Mouse (Mus musculus): ENCODE results near the gene Aftph. TPM values are rescaled to one million over a fixed set of nuclear protein-coding genes. Genes with fewer than 3 reads are reported as not detected.
A peak's percentile ranks its signal among the peaks of the same experiment; 100 is the strongest.
"Not testable (repeated sequence)": the region's sequence is repeated elsewhere in the genome, so short reads cannot be mapped to it uniquely, and the experiment has no call there.

Gene Aftph
- polyA plus RNA-seq, 1 experiment from 2014 or later = 18.6 TPM

DNA sequence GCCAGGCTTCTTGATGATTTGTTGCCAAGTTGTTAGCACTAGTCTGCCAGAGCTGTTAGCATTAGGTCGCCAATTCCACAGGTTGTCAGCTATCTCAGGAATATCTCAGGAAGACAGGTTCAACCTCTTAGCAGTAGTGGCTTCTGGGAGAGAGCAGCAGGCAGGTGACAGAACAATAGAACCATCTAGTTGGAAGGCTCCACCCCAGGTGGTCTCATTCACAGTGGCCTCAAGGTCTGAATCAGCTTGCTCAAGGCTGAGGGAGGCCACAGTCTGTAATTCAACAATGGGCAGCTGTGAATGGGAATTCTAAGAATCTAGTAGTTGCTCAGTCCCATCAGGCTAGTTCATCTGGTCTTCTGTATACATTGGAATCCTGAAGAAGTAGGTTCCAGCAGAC, 31.3 kb upstream of the Aftph start:
- DNase-seq (ENCODE audit: low spot score) = no peak
- Histone ChIP-seq H3K27ac (replicated peaks) (no peak overlapping the region), H3K9me3 (no peaks in the 10 kb centered on the region), H3K27me3 (replicated peaks; ENCODE audit: low read depth, poor library complexity, severe bottlenecking) (no peaks in the 10 kb centered on the region), H3K4me3 (no peak overlapping the region), H3K36me3 (replicated peaks) (no peaks in the 10 kb centered on the region), H3K4me1 (no peaks in the 10 kb centered on the region)
- WGBS = 64% methylated on average over 1 of the region's 1 CpGs

GRCm38 (mm10) chr11:20771827-20772226, 30.4 kb upstream of the Aftph start:
- not testable (repeated sequence) for H3K27ac ChIP-seq (replicated peaks); H3K27me3 ChIP-seq (replicated peaks; ENCODE audit: low read depth, poor library complexity, severe bottlenecking); H3K9me3 ChIP-seq; DNase-seq (ENCODE audit: low spot score); H3K4me3 ChIP-seq; H3K36me3 ChIP-seq (replicated peaks); H3K4me1 ChIP-seq
- WGBS = 89% methylated on average over 9 of the region's 9 CpGs

DNA sequence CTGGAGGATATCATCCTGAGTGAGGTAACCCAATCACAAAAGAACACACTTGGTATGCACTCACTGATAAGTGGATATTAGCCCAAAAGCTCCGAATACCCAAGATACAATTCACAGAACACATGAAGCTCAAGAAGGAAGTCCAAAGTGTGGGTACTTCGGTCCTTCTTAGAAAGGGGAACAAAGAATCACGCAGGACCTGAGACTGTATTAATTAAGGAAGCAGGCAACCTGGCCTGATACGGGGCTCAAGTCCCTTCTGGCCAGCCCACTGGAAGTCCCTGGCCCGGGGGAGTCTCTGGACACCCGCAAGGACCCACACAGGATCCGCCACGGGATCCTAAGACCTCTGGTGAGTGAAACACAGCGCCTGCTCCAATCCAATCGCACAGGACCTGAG, 20.6 kb upstream of the Aftph start:
- not testable (repeated sequence) for H3K27me3 ChIP-seq (replicated peaks; ENCODE audit: low read depth, poor library complexity, severe bottlenecking); H3K36me3 ChIP-seq (replicated peaks); DNase-seq (ENCODE audit: low spot score); H3K4me3 ChIP-seq; H3K27ac ChIP-seq (replicated peaks); H3K4me1 ChIP-seq; H3K9me3 ChIP-seq
- 92% methylated on average over 10 of the region's 10 CpGs for WGBS

- Histone ChIP-seq H3K4me1 (no peaks in the 10 kb centered on the region), H3K27ac (replicated peaks) (no peak overlapping the region), H3K27me3 (replicated peaks; ENCODE audit: low read depth, poor library complexity, severe bottlenecking) (no peaks in the 10 kb centered on the region), H3K36me3 (replicated peaks) (no peaks in the 10 kb centered on the region), H3K4me3 (no peak overlapping the region), H3K9me3 (peaks cover 15% of the 10 kb centered on the region)
- 84% methylated on average over 2 of the region's 2 CpGs for WGBS
- DNase-seq (ENCODE audit: low spot score) = no peak
These were observed 9.2 kb upstream of the Aftph start for GRCm38 (mm10) chr11:20750573-20750972.

- Histone ChIP-seq H3K27me3 (replicated peaks; ENCODE audit: low read depth, poor library complexity, severe bottlenecking) (no peaks in the 10 kb centered on the region), H3K9me3 (no peaks in the 10 kb centered on the region), H3K4me3 (no peak overlapping the region), H3K27ac (replicated peaks) (no peak overlapping the region), H3K4me1 (peaks cover 10% of the 10 kb centered on the region), H3K36me3 (replicated peaks) (no peaks in the 10 kb centered on the region)
- DNase-seq (ENCODE audit: low spot score) = no peak
These were observed 2.0 kb upstream of the Aftph start for GRCm38 (mm10) chr11:20743353-20743752.

DNA sequence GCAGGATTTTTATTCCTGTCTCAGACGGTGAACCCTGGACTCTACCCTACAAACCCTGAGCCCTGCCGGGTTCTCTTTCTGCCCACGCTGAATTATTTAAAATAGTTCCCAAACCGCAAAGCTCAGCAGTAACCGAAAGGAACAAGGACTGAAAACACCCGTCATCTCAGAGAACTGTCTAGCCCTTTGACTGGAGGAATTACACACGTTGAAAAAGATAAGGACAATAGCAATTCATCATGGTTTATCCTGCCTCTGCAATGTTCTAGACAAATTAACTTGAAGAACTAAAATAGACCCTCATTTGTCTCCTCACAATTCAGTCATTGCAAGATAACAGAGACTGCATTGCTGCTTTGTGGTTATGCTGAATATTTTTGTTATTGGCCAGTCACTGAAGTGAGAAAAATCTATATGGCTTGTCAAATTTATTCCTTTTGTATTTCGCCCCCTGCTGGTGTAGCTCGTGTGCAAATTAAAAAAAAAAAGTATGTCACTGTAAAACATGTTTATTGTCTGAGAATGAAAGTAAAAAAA, 1.0 kb upstream of the Aftph start:
- no peaks in the 10 kb centered on the region for H3K36me3 ChIP-seq (replicated peaks)
- under 1% methylated on average over 9 of the region's 9 CpGs for WGBS
- peak overlapping the region; percentile 97 for H3K4me3 ChIP-seq
- peaks cover 10% of the 10 kb centered on the region for H3K4me1 ChIP-seq
- no peaks in the 10 kb centered on the region for H3K9me3 ChIP-seq
- no peaks in the 10 kb centered on the region for H3K27me3 ChIP-seq (replicated peaks; ENCODE audit: low read depth, poor library complexity, severe bottlenecking)
- peak overlapping the region; percentile 90 for H3K27ac ChIP-seq (replicated peaks)
- peak; percentile 26 for DNase-seq (ENCODE audit: low spot score)

- DNase-seq (ENCODE audit: low spot score) = peak; percentile 65
These were observed 748 bp downstream of the Aftph start for GRCm38 (mm10) chr11:20740481-20741200.

GRCm38 (mm10) chr11:20734066-20734465, 7.3 kb downstream of the Aftph start:
- Histone ChIP-seq H3K9me3 (no peaks in the 10 kb centered on the region), H3K27ac (replicated peaks) (no peak overlapping the region), H3K4me1 (0 out of 2 replicates have a peak, but pooled peaks cover 2% of the 10 kb centered on the region), H3K36me3 (replicated peaks) (0 out of 2 replicates have a peak, but pooled peaks cover 5% of the 10 kb centered on the region), H3K27me3 (replicated peaks; ENCODE audit: low read depth, poor library complexity, severe bottlenecking) (no peaks in the 10 kb centered on the region), H3K4me3 (no peak overlapping the region)
- DNase-seq (ENCODE audit: low spot score) = no peak
- WGBS = 86% methylated on average over 3 of the region's 3 CpGs

More at GRCm38 (mm10) chr11:20740481-20741200, 748 bp downstream of the Aftph start:
- under 1% methylated on average over 56 of the region's 56 CpGs for WGBS
- H3K4me1 ChIP-seq = peaks cover 10% of the 10 kb centered on the region
- H3K27me3 ChIP-seq (replicated peaks; ENCODE audit: low read depth, poor library complexity, severe bottlenecking) = no peaks in the 10 kb centered on the region
- peak overlapping the region; percentile 97 for H3K4me3 ChIP-seq
- 0 out of 2 replicates have a peak, but pooled peaks cover 5% of the 10 kb centered on the region for H3K36me3 ChIP-seq (replicated peaks)
- H3K9me3 ChIP-seq = no peaks in the 10 kb centered on the region
- H3K27ac ChIP-seq (replicated peaks) = peak overlapping the region; percentile 90

DNA sequence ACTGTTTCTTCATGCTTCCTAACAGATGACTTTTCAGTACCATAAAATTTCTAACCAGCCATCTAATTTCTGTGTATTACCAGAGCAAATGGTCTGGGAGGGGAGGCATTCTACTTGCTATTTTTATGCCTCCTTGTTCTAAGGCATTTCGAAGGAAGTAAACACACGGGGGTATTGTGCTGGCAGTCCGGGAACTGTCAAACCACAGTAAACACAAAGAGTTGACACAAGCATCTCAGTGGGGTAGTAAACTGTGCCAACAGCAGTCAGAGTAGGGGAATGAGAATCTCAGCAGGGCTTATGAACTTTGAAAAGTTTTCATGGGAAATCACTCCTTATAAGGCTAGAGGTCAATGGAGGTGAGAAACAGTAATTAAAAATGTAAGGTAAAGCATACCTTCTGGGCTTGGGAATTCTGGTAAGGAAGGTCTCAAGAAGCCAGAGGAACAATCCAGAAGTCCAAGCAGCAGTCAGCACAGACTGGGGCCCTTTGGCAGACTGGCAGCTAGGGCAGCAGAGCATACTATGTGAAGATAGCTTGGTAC, 7.8 kb downstream of the Aftph start:
- Histone ChIP-seq H3K9me3 (no peaks in the 10 kb centered on the region), H3K27ac (replicated peaks) (no peak overlapping the region), H3K4me3 (no peak overlapping the region), H3K27me3 (replicated peaks; ENCODE audit: low read depth, poor library complexity, severe bottlenecking) (no peaks in the 10 kb centered on the region), H3K4me1 (0 out of 2 replicates have a peak, but pooled peaks cover 2% of the 10 kb centered on the region), H3K36me3 (replicated peaks) (0 out of 2 replicates have a peak, but pooled peaks cover 5% of the 10 kb centered on the region)
- no peak for DNase-seq (ENCODE audit: low spot score)
- WGBS = 66% methylated on average over 3 of the region's 3 CpGs

DNA sequence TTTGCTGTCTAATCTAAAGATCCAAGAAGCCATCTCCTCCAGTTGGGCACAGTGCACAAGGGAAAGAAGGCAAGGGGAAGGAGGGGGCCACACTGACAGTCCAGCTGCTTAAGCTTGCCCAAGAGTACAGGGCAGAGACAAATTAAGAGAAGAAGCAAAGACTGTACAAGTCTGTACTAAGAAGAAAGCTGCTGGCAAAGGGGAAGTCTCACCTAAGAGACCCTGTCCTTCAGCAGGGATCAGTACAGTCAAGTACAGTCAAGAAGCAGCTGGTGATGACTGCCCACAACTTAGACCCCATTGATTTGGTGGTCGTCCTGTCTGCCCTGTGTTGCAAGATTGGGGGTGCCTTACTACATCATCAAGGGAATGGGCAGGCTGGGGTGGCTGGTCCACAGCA, 12.0 kb downstream of the Aftph start:
- WGBS = 86% methylated on average over 1 of the region's 1 CpGs
- DNase-seq (ENCODE audit: low spot score) = no peak
- H3K9me3 ChIP-seq = no peaks in the 10 kb centered on the region
- 0 out of 2 replicates have a peak, but pooled peaks cover under 1% of the 10 kb centered on the region for H3K4me1 ChIP-seq
- no peaks in the 10 kb centered on the region for H3K27me3 ChIP-seq (replicated peaks; ENCODE audit: low read depth, poor library complexity, severe bottlenecking)
- no peak overlapping the region for H3K4me3 ChIP-seq
- H3K27ac ChIP-seq (replicated peaks) = no peak overlapping the region
- peaks cover 24% of the 10 kb centered on the region for H3K36me3 ChIP-seq (replicated peaks)

GRCm38 (mm10) chr11:20728044-20728443, 13.3 kb downstream of the Aftph start:
- Histone ChIP-seq H3K4me1 (no peaks in the 10 kb centered on the region), H3K4me3 (no peak overlapping the region), H3K27me3 (replicated peaks; ENCODE audit: low read depth, poor library complexity, severe bottlenecking) (no peaks in the 10 kb centered on the region), H3K36me3 (replicated peaks) (peaks cover 24% of the 10 kb centered on the region), H3K9me3 (no peaks in the 10 kb centered on the region), H3K27ac (replicated peaks) (no peak overlapping the region)
- DNase-seq (ENCODE audit: low spot score) = no peak
- whole genome bisulfite sequencing = 93% methylated on average over 2 of the region's 2 CpGs

DNA sequence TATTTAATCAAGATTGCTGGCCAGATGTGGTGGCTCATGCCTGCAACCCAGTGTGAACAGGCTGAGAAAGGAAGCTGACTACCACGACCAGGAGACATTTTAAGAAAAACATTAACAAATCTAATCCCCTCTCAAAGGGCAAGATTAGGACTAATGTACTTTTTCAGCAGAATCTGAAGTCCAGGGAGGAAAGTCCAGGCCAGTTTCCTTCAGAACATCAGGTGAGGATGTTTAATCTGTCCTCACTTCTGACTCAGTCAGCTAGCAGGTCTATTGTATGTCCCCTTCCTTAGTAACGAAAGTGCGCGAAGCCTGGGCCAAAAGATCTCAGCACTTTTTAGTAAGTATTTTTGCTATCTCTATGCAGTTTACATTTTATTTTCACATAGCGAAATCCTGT, 17.8 kb downstream of the Aftph start:
- H3K36me3 ChIP-seq (replicated peaks) = peaks cover 40% of the 10 kb centered on the region
- H3K27me3 ChIP-seq (replicated peaks; ENCODE audit: low read depth, poor library complexity, severe bottlenecking) = no peaks in the 10 kb centered on the region
- no peaks in the 10 kb centered on the region for H3K9me3 ChIP-seq
- no peak for DNase-seq (ENCODE audit: low spot score)
- H3K27ac ChIP-seq (replicated peaks) = no peak overlapping the region
- WGBS = 88% methylated on average over 5 of the region's 5 CpGs
- no peak overlapping the region for H3K4me3 ChIP-seq
- no peaks in the 10 kb centered on the region for H3K4me1 ChIP-seq

All from embryonic facial prominence, embryonic 10.5 days (tissue).